Mouse (Mus musculus) olfactory bulb, adult 2 months (tissue): Measurements from ENCODE around the gene Noa1.

Source experiments
- CTCF ChIP-seq: fragments of 200-500 bp; IDR thresholded peaks from 2 replicates; pipeline ENCODE4 v1.5.1; 2012; ENCODE audit warnings: low read depth, mild to moderate bottlenecking, low read length, moderate library complexity; ENCODE audit not compliant: insufficient read depth
- POLR2A ChIP-seq: fragments of 200-500 bp; IDR thresholded peaks from 2 replicates; pipeline ENCODE4 v1.6.1; 2012; ENCODE audit warnings: mild to moderate bottlenecking, low read depth, low read length, moderate library complexity; ENCODE audit not compliant: insufficient read depth

DNA sequence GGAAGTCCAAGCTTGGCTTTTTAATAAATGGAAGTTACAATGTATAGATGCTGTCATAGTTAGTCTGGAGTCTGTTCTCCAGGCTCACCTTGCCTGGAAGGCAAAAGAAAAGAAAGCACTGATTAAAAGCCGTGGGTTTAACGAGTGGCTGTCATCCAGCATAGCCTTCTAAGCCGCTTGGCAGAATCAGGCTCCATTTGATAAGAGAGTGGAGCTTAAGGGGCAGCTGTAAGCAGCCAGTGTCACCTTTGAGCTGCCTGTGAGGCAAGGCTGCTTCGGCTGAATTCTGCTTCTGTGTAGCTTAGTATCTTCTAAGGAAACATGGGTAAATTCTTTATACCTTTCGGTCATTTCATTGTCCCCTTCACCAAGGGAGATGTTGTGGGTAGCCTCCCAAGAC, 23.0 kb downstream of the Noa1 start:
- no peak for TF ChIP-seq POLR2A
- no peak for TF ChIP-seq CTCF
